Mouse (Mus musculus): ENCODE data around the gene Wipf2. TPM values are rescaled to one million over a fixed set of nuclear protein-coding genes. Genes with fewer than 3 reads are reported as not detected.

Gene Wipf2
- total and polyA plus RNA-seq, 3 experiments = 2.1 to 7.7 (median 4.7) TPM

GRCm38 (mm10) chr11:98949242-98949957 lies 86.0 kb downstream of the Wipf2 start:
- no peaks in the 10 kb centered on the region for H3K9me3 ChIP-seq (replicated peaks; ENCODE audit: low read length)
- H3K27ac ChIP-seq (ENCODE audit: insufficient read depth, low read depth) = no peak overlapping the region
- peaks cover 5 to 36% of the 10 kb centered on the region in 2 experiments for H3K36me3 ChIP-seq (replicated peaks in 1 of 2; ENCODE audit: control insufficient read depth in 1 of 2, insufficient read depth in 1 of 2, low read length in 1 of 2)
- no peak for TF ChIP-seq MAX (IDR thresholded peaks at IDR 0.05; ENCODE audit: low read length)
- TF ChIP-seq ETS1 (conservative IDR thresholded peaks at IDR 0.05; ENCODE audit: low read depth, low read length) = no peak
- no peak for TF ChIP-seq SMC3 (IDR thresholded peaks at IDR 0.05; ENCODE audit: low read depth, low read length)
- TF ChIP-seq HCFC1 (IDR thresholded peaks at IDR 0.05; ENCODE audit: low read depth, low read length) = no peak
- TF ChIP-seq CTCF (conservative IDR thresholded peaks at IDR 0.05 in 1 of 2, IDR thresholded peaks at IDR 0.05 in 1 of 2; ENCODE audit: low read depth in 2 of 2, low read length in 2 of 2) = no peak
- no peak for TF ChIP-seq MXI1 (IDR thresholded peaks at IDR 0.05; ENCODE audit: low read depth, low read length)
- TF ChIP-seq MAZ (IDR thresholded peaks at IDR 0.05; ENCODE audit: low read depth, low read length) = no peak
- no peak for TF ChIP-seq GABPA (IDR thresholded peaks at IDR 0.05; ENCODE audit: insufficient replicate concordance, low read depth, low read length)
- no peak for TF ChIP-seq UBTF (IDR thresholded peaks at IDR 0.05; ENCODE audit: low read depth, low read length)
- no peak for TF ChIP-seq JUN (IDR thresholded peaks at IDR 0.05; ENCODE audit: insufficient read depth, low read depth, low read length)
- TF ChIP-seq USF2 (conservative IDR thresholded peaks at IDR 0.05; ENCODE audit: low read depth, low read length) = no peak
- TF ChIP-seq JUND (conservative IDR thresholded peaks at IDR 0.05; ENCODE audit: low read depth, low read length) = no peak
- no peak for TF ChIP-seq IRF4 (IDR thresholded peaks at IDR 0.05; ENCODE audit: low read depth, low read length)
- TF ChIP-seq EP300 (IDR thresholded peaks at IDR 0.05; ENCODE audit: low read length) = no peak
- no peak overlapping the region for H3K4me3 ChIP-seq (replicated peaks in 1 of 3; ENCODE audit: low read depth in 2 of 3, low read length in 2 of 3, poor library complexity in 1 of 3)
- in situ Hi-C loops (cut with MboI; ENCODE audit: low pct_ligation_motif_present, low pct_unique_long_range_greater_than_20kb, low sequenced_read_pairs) (no loop called here), dilution Hi-C loops (cut with MboI; ENCODE audit: extremely low pct_ligation_motif_present, extremely low pct_unique_long_range_greater_than_20kb, low sequenced_read_pairs) (no loop called here)
- H3K9ac ChIP-seq (ENCODE audit: insufficient read depth, low read depth) = no peak overlapping the region
- H3K27me3 ChIP-seq (replicated peaks) = no peaks in the 10 kb centered on the region
- H3K79me2 ChIP-seq (replicated peaks; ENCODE audit: control insufficient read depth, extremely low read depth, insufficient read depth, poor library complexity, severe bottlenecking) = peaks cover 4% of the 10 kb centered on the region; the same call in 1 of the 2 replicates
- peaks cover 36 to 89% of the 10 kb centered on the region in 2 experiments for H3K4me1 ChIP-seq (ENCODE audit: control insufficient read depth in 1 of 2, insufficient read depth in 2 of 2)
- H3K4me2 ChIP-seq (ENCODE audit: insufficient read depth, low read depth, poor library complexity, severe bottlenecking) = no peak overlapping the region
- DNase-seq (ENCODE audit: extremely low read depth) = no peak

DNA sequence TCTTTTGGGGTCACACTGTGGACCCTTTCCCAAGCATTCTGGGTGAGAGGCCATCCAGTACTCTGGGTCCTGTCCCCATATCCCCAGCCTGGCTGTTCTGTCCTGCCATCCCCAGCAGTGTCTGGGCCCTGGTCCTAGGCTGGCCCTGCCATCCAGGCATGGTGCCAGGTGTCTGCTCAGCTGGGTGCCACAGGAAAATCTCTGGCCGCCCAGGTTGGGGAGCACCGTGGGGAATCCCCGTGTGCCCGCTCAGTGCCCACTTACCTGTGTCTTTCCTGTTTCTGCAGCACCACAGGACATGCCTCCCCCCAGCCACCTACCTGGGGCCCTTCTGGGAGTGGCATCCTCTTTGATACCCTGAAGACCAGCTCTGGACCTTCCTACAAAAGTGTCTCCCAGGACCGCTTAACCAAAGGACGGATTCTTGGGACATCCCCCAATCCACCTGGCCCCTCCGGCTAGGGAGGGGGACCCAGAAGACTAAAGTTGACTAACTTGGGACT lies 86.6 kb downstream of the Wipf2 start:
- dilution Hi-C loops (cut with MboI; ENCODE audit: extremely low pct_ligation_motif_present, extremely low pct_unique_long_range_greater_than_20kb, low sequenced_read_pairs) (no loop called here), in situ Hi-C loops (cut with MboI; ENCODE audit: low pct_ligation_motif_present, low pct_unique_long_range_greater_than_20kb, low sequenced_read_pairs) (no loop called here)
- TF ChIP-seq BHLHE40 (IDR thresholded peaks at IDR 0.05; ENCODE audit: low read depth, low read length) (no peak), JUN (IDR thresholded peaks at IDR 0.05; ENCODE audit: insufficient read depth, low read depth, low read length) (no peak), NRF1 (IDR thresholded peaks at IDR 0.05; ENCODE audit: low read depth, low read length) (no peak), MXI1 (IDR thresholded peaks at IDR 0.05; ENCODE audit: low read depth, low read length) (no peak), PAX5 (IDR thresholded peaks at IDR 0.05; ENCODE audit: low read length) (no peak), ZKSCAN1 (IDR thresholded peaks at IDR 0.05; ENCODE audit: borderline replicate concordance, low read depth, low read length) (no peak)
- H3K27me3 ChIP-seq (replicated peaks) = no peaks in the 10 kb centered on the region
- DNase-seq (ENCODE audit: extremely low read depth) = no peak
- H3K79me2 ChIP-seq (replicated peaks; ENCODE audit: control insufficient read depth, extremely low read depth, insufficient read depth, poor library complexity, severe bottlenecking) = no peaks in the 10 kb centered on the region
- H3K9me3 ChIP-seq (replicated peaks; ENCODE audit: low read length) = no peaks in the 10 kb centered on the region
- no peak overlapping the region for H3K9ac ChIP-seq (ENCODE audit: insufficient read depth, low read depth)
- H3K4me1 ChIP-seq (ENCODE audit: control insufficient read depth in 1 of 2, insufficient read depth in 2 of 2) = peaks cover 38 to 89% of the 10 kb centered on the region in 2 experiments
- no peak overlapping the region for H3K4me3 ChIP-seq (replicated peaks in 1 of 3; ENCODE audit: low read depth in 2 of 3, low read length in 2 of 3, poor library complexity in 1 of 3)
- no peak overlapping the region for H3K27ac ChIP-seq (ENCODE audit: insufficient read depth, low read depth)
- no peak overlapping the region for H3K4me2 ChIP-seq (ENCODE audit: insufficient read depth, low read depth, poor library complexity, severe bottlenecking)
- H3K36me3 ChIP-seq (replicated peaks in 1 of 2; ENCODE audit: control insufficient read depth in 1 of 2, insufficient read depth in 1 of 2, low read length in 1 of 2) = peaks cover 5 to 36% of the 10 kb centered on the region in 2 experiments
